Mouse (Mus musculus): ENCODE measurements around the gene Hspb1. TPM values are rescaled to one million over a fixed set of nuclear protein-coding genes. Genes with fewer than 3 reads are reported as not detected.

The Hspb1 gene
- polyA plus RNA-seq, 1 experiment from 2014 or later, result 7.8 TPM

- no peak for ATAC-seq (ENCODE audit: low read depth)
- WGBS, result 90% methylated on average over 7 of the region's 7 CpGs
Measured at GRCm38 (mm10) chr5:135923901-135924300, 36.2 kb downstream of the Hspb1 start.

GRCm38 (mm10) chr5:135929685-135930424 lies 42.1 kb downstream of the Hspb1 start:
- Histone ChIP-seq H3K27ac (ENCODE audit: low read depth, low read length) (no peak overlapping the region), H3K27me3 (ENCODE audit: control insufficient read depth, insufficient read depth, low read length) (no peaks in the 10 kb centered on the region), H3K4me1 (ENCODE audit: control insufficient read depth, insufficient read depth, low read length) (peaks cover 26% of the 10 kb centered on the region), H3K4me2 (ENCODE audit: low read depth, low read length) (no peak overlapping the region), H3K36me3 (ENCODE audit: control insufficient read depth, insufficient read depth, low read length) (peaks cover 33% of the 10 kb centered on the region), H3K9ac (replicated peaks; ENCODE audit: low read depth, low read length) (no peak overlapping the region), H3K9me3 (ENCODE audit: control insufficient read depth, low read length) (no peaks in the 10 kb centered on the region), H3K4me3 (ENCODE audit: low read depth, low read length) (no peak overlapping the region)
- WGBS, result 76% methylated on average over 6 of the region's 6 CpGs
- ATAC-seq (ENCODE audit: low read depth), result no peak

More at GRCm38 (mm10) chr5:135923901-135924300, 36.2 kb downstream of the Hspb1 start:
- Histone ChIP-seq H3K27me3 (ENCODE audit: control insufficient read depth, insufficient read depth, low read length) (no peaks in the 10 kb centered on the region), H3K9me3 (ENCODE audit: control insufficient read depth, low read length) (no peaks in the 10 kb centered on the region), H3K9ac (replicated peaks; ENCODE audit: low read depth, low read length) (no peak overlapping the region), H3K27ac (ENCODE audit: low read depth, low read length) (no peak overlapping the region), H3K4me1 (ENCODE audit: control insufficient read depth, insufficient read depth, low read length) (0 out of 2 replicates have a peak, but pooled peaks cover 3% of the 10 kb centered on the region), H3K36me3 (ENCODE audit: control insufficient read depth, insufficient read depth, low read length) (peaks cover 23% of the 10 kb centered on the region), H3K4me2 (ENCODE audit: low read depth, low read length) (no peak overlapping the region), H3K4me3 (ENCODE audit: low read depth, low read length) (no peak overlapping the region)

GRCm38 (mm10) chr5:135931526-135931925 lies 43.8 kb downstream of the Hspb1 start:
- no peak overlapping the region for H3K27ac ChIP-seq (ENCODE audit: low read depth, low read length)
- no peak for ATAC-seq (ENCODE audit: low read depth)
- no peaks in the 10 kb centered on the region for H3K9me3 ChIP-seq (ENCODE audit: control insufficient read depth, low read length)
- no peaks in the 10 kb centered on the region for H3K27me3 ChIP-seq (ENCODE audit: control insufficient read depth, insufficient read depth, low read length)
- H3K4me3 ChIP-seq (ENCODE audit: low read depth, low read length), result peak overlapping the region; percentile 16
- 93% methylated on average over 9 of the region's 9 CpGs for WGBS
- peaks cover 32% of the 10 kb centered on the region for H3K4me1 ChIP-seq (ENCODE audit: control insufficient read depth, insufficient read depth, low read length)
- H3K4me2 ChIP-seq (ENCODE audit: low read depth, low read length), result peak overlapping the region; percentile 60
- peaks cover 33% of the 10 kb centered on the region for H3K36me3 ChIP-seq (ENCODE audit: control insufficient read depth, insufficient read depth, low read length)
- H3K9ac ChIP-seq (replicated peaks; ENCODE audit: low read depth, low read length), result no peak overlapping the region

- 57% methylated on average over 2 of the region's 2 CpGs for WGBS
- no peak for ATAC-seq (ENCODE audit: low read depth)
- peak overlapping the region; percentile 60 for H3K4me2 ChIP-seq (ENCODE audit: low read depth, low read length)
Measured at GRCm38 (mm10) chr5:135932359-135932758, 44.6 kb downstream of the Hspb1 start.

GRCm38 (mm10) chr5:135933222-135933899 lies 45.6 kb downstream of the Hspb1 start:
- no peak for ATAC-seq (ENCODE audit: low read depth)
- 10% methylated on average over 12 of the region's 12 CpGs for WGBS
- Histone ChIP-seq H3K9me3 (ENCODE audit: control insufficient read depth, low read length) (no peaks in the 10 kb centered on the region), H3K9ac (replicated peaks; ENCODE audit: low read depth, low read length) (peak overlapping the region; percentile 78), H3K27ac (ENCODE audit: low read depth, low read length) (peak overlapping the region; percentile 98), H3K4me2 (ENCODE audit: low read depth, low read length) (peak overlapping the region; percentile 60), H3K4me3 (ENCODE audit: low read depth, low read length) (peak overlapping the region; percentile 65), H3K36me3 (ENCODE audit: control insufficient read depth, insufficient read depth, low read length) (peaks cover 27% of the 10 kb centered on the region), H3K27me3 (ENCODE audit: control insufficient read depth, insufficient read depth, low read length) (no peaks in the 10 kb centered on the region), H3K4me1 (ENCODE audit: control insufficient read depth, insufficient read depth, low read length) (peaks cover 29% of the 10 kb centered on the region)

More at GRCm38 (mm10) chr5:135932359-135932758, 44.6 kb downstream of the Hspb1 start:
- peak overlapping the region; percentile 78 for H3K9ac ChIP-seq (replicated peaks; ENCODE audit: low read depth, low read length)
- no peak overlapping the region for H3K27ac ChIP-seq (ENCODE audit: low read depth, low read length)
- H3K36me3 ChIP-seq (ENCODE audit: control insufficient read depth, insufficient read depth, low read length), result peaks cover 29% of the 10 kb centered on the region
- no peaks in the 10 kb centered on the region for H3K9me3 ChIP-seq (ENCODE audit: control insufficient read depth, low read length)
- no peaks in the 10 kb centered on the region for H3K27me3 ChIP-seq (ENCODE audit: control insufficient read depth, insufficient read depth, low read length)
- peaks cover 30% of the 10 kb centered on the region for H3K4me1 ChIP-seq (ENCODE audit: control insufficient read depth, insufficient read depth, low read length)
- H3K4me3 ChIP-seq (ENCODE audit: low read depth, low read length), result peak overlapping the region; percentile 65

GRCm38 (mm10) chr5:135933900-135934441 lies 46.3 kb downstream of the Hspb1 start:
- H3K27me3 ChIP-seq (ENCODE audit: control insufficient read depth, insufficient read depth, low read length), result no peaks in the 10 kb centered on the region
- peak overlapping the region; percentile 98 for H3K27ac ChIP-seq (ENCODE audit: low read depth, low read length)
- H3K4me2 ChIP-seq (ENCODE audit: low read depth, low read length), result peak overlapping the region; percentile 60
- 0% methylated on average over 33 of the region's 35 CpGs for WGBS
- H3K36me3 ChIP-seq (ENCODE audit: control insufficient read depth, insufficient read depth, low read length), result peaks cover 27% of the 10 kb centered on the region
- peak overlapping the region; percentile 65 for H3K4me3 ChIP-seq (ENCODE audit: low read depth, low read length)
- H3K9ac ChIP-seq (replicated peaks; ENCODE audit: low read depth, low read length), result peak overlapping the region; percentile 78
- no peaks in the 10 kb centered on the region for H3K9me3 ChIP-seq (ENCODE audit: control insufficient read depth, low read length)
- H3K4me1 ChIP-seq (ENCODE audit: control insufficient read depth, insufficient read depth, low read length), result peaks cover 29% of the 10 kb centered on the region
- ATAC-seq (ENCODE audit: low read depth), result peak; percentile 79

- Histone ChIP-seq H3K4me3 (ENCODE audit: low read depth, low read length) (peak within 1 kb of the TSS; percentile 65), H3K9me3 (ENCODE audit: control insufficient read depth, low read length) (no peaks in the 10 kb centered on the region), H3K36me3 (ENCODE audit: control insufficient read depth, insufficient read depth, low read length) (peaks cover 22% of the 10 kb centered on the region), H3K4me1 (ENCODE audit: control insufficient read depth, insufficient read depth, low read length) (peaks cover 27% of the 10 kb centered on the region), H3K27me3 (ENCODE audit: control insufficient read depth, insufficient read depth, low read length) (no peaks in the 10 kb centered on the region), H3K9ac (replicated peaks; ENCODE audit: low read depth, low read length) (peak within 1 kb of the TSS; percentile 78), H3K4me2 (ENCODE audit: low read depth, low read length) (peak within 1 kb of the TSS; percentile 60), H3K27ac (ENCODE audit: low read depth, low read length) (peak within 1 kb of the TSS; percentile 98)
- WGBS, result under 1% methylated on average over 48 of the region's 48 CpGs
- peak; percentile 93 for ATAC-seq (ENCODE audit: low read depth)
Measured at GRCm38 (mm10) chr5:135934481-135935175, 46.9 kb downstream of the Hspb1 start, which contains the start of gene Ywhag. TSS of gene Ywhag (minus strand) at chr5:135934616.

GRCm38 (mm10) chr5:135935176-135935523 lies 47.4 kb downstream of the Hspb1 start:
- H3K27me3 ChIP-seq (ENCODE audit: control insufficient read depth, insufficient read depth, low read length), result no peaks in the 10 kb centered on the region
- H3K4me3 ChIP-seq (ENCODE audit: low read depth, low read length), result peak overlapping the region; percentile 65
- H3K9ac ChIP-seq (replicated peaks; ENCODE audit: low read depth, low read length), result peak overlapping the region; percentile 78
- 51% methylated on average over 7 of the region's 7 CpGs for WGBS
- peaks cover 22% of the 10 kb centered on the region for H3K4me1 ChIP-seq (ENCODE audit: control insufficient read depth, insufficient read depth, low read length)
- H3K36me3 ChIP-seq (ENCODE audit: control insufficient read depth, insufficient read depth, low read length), result peaks cover 17% of the 10 kb centered on the region
- H3K27ac ChIP-seq (ENCODE audit: low read depth, low read length), result peak overlapping the region; percentile 98
- peak overlapping the region; percentile 60; the same call in 1 of the 2 replicates for H3K4me2 ChIP-seq (ENCODE audit: low read depth, low read length)
- peak; percentile 16; the same call in 1 of the 2 replicates for ATAC-seq (ENCODE audit: low read depth)
- H3K9me3 ChIP-seq (ENCODE audit: control insufficient read depth, low read length), result no peaks in the 10 kb centered on the region
